Comparison of ENCODE assay signal across 11 mouse cellular contexts in the genomic region with DNA sequence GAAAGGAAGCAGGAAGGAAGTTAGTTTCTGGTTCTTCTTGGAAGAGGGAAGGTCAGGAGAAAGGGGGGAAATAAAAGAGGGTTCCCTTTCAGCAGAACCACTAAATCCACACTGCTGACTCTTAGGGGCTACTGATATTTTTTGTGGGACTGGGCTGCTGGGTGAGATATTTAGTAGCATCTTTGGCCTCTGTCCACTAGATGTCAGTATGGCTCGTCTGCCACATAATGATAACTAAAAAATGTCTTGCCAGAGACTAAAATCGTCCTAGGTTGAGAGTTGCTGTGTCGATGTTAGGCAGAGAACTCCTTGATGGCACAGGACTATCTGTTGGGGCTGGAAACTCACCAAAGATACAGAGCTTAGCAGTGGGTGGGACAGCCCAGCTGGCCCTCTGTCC. TPM values are rescaled to one million over a fixed set of nuclear protein-coding genes. Genes with fewer than 3 reads are reported as not detected.
DNase-seq lines count a peak whose midpoint lies in the region; ATAC-seq and TF ChIP-seq lines count a peak whose summit lies in the region.
"Had no signal": no experiment of that assay in that cellular context is flagged by ENCODE, and none has a peak within 500 bp of the region (broad histone marks: within the 10 kb centered on the region; RNA-seq: fewer than 3 reads in every experiment).

No protein-coding gene starts in this region.

- no peak for ATAC-seq in lung, postnatal 0 days

- DNase-seq in gastrocnemius, adult 2 months: no peak
- DNase-seq in gastrocnemius, postnatal 14 days: no peak
- DNase-seq in lung, postnatal 0 days (ENCODE audit: low spot score): peak; percentile 43
- no peak for DNase-seq in lung, postnatal 36 days
- DNase-seq in ZHBTc4 (ENCODE audit: low read depth, low spot score): peak; percentile 52
- DNase-seq in mesoderm, embryonic 11.5 days (ENCODE audit: low read depth, low spot score): peak; percentile 31
- DNase-seq in right cerebral cortex, postnatal 25 days: no peak
- DNase-seq in spleen, postnatal 4 days (ENCODE audit: low spot score in 2 of 2): no peak

- TF ChIP-seq EP300 in lung, postnatal 0 days (IDR thresholded peaks at IDR 0.05): no peak

- H3K9ac ChIP-seq in lung, postnatal 0 days (replicated peaks; ENCODE audit: low read depth): no peak overlapping the region

- peak; percentile 52 for TF ChIP-seq CTCF in gastrocnemius, adult 2 months (IDR thresholded peaks at IDR 0.05)
- TF ChIP-seq CTCF in lung, postnatal 0 days (IDR thresholded peaks at IDR 0.05): peak; percentile 68

- no peak overlapping the region for H3K4me3 ChIP-seq in gastrocnemius, adult 2 months
- H3K4me3 ChIP-seq in lung, postnatal 0 days (ENCODE audit: low read depth, low read length): no peak overlapping the region
- H3K4me3 ChIP-seq: megakaryocyte, embryonic 14.5 days had no signal

- intact Hi-C loops in gastrocnemius, adult 2 months (cut with DNase I): no loop called here
- intact Hi-C loops in gastrocnemius, postnatal 14 days (cut with DNase I; ENCODE audit: low total_unique reads): no loop called here

- 3% methylated on average over 3 of the region's 3 CpGs for WGBS in lung, postnatal 0 days

- no peaks in the 10 kb centered on the region for H3K27me3 ChIP-seq in lung, postnatal 0 days (replicated peaks; ENCODE audit: insufficient read depth, low read length)

- H3K4me1 ChIP-seq in lung, postnatal 0 days (ENCODE audit: insufficient read depth, low read depth, low read length): no peaks in the 10 kb centered on the region
- H3K4me1 ChIP-seq: megakaryocyte, embryonic 14.5 days had no signal

- H3K4me2 ChIP-seq in lung, postnatal 0 days (replicated peaks; ENCODE audit: low read depth, low read length): no peak overlapping the region

- H3K27ac ChIP-seq in gastrocnemius, adult 2 months: no peak overlapping the region
- no peak overlapping the region for H3K27ac ChIP-seq in lung, postnatal 0 days (ENCODE audit: low read length)

- H3K9me3 ChIP-seq in lung, postnatal 0 days (ENCODE audit: low read length): no peaks in the 10 kb centered on the region
- H3K9me3 ChIP-seq: megakaryocyte, embryonic 14.5 days had no signal

- H3K36me3 ChIP-seq in lung, postnatal 0 days (ENCODE audit: insufficient read depth, low read length): no peaks in the 10 kb centered on the region

RNA-seq across cellular contexts. Expression of a gene that starts 14.4 kb away (rescaled TPM):
- total RNA-seq in gastrocnemius, adult 2 months (2021): not detected
- not detected for total RNA-seq in gastrocnemius, postnatal 14 days (2021)
- polyA plus RNA-seq in lung, postnatal 0 days (2015; fragmentation: Nextera tagmentation; extraction: Ambion mirVana): 18.2 and 20.4 TPM in 2 replicates

RNA-seq across cellular contexts. Expression of a gene that starts 18.5 kb away (rescaled TPM):
- total RNA-seq in gastrocnemius, adult 2 months (2021): not detected
- not detected for total RNA-seq in gastrocnemius, postnatal 14 days (2021)
- polyA plus RNA-seq in lung, postnatal 0 days (2015; fragmentation: Nextera tagmentation; extraction: Ambion mirVana): 7.3 and 7.4 TPM in 2 replicates

RNA-seq across cellular contexts. Expression of a gene that starts 46.7 kb away (rescaled TPM):
- not detected for total RNA-seq in gastrocnemius, adult 2 months (2021)
- total RNA-seq in gastrocnemius, postnatal 14 days (2021): not detected
- polyA plus RNA-seq in lung, postnatal 0 days (2015; fragmentation: Nextera tagmentation; extraction: Ambion mirVana): not detected in 2 replicates
- total RNA-seq: layer of hippocampus, postnatal 10 days had no signal
- polyA plus RNA-seq: heart, embryonic 14.5 days had no signal

RNA-seq across cellular contexts. Expression of a gene that starts 48.5 kb away (rescaled TPM):
- not detected for total RNA-seq in gastrocnemius, adult 2 months (2021)
- not detected for total RNA-seq in gastrocnemius, postnatal 14 days (2021)
- polyA plus RNA-seq in lung, postnatal 0 days (2015; fragmentation: Nextera tagmentation; extraction: Ambion mirVana): not detected in 2 replicates
- total RNA-seq: layer of hippocampus, postnatal 10 days had no signal
- polyA plus RNA-seq: heart, embryonic 14.5 days had no signal

Comparison
In these comparisons a context has a peak if more than half of its experiments do, and no peak if none do; other contexts are left out.
1. DNase-seq: peak in lung, postnatal 0 days (single experiment), ZHBTc4 (single experiment) and mesoderm, embryonic 11.5 days (single experiment); none in gastrocnemius, adult 2 months (single experiment), gastrocnemius, postnatal 14 days (single experiment), lung, postnatal 36 days (single experiment), right cerebral cortex, postnatal 25 days (single experiment) and spleen, postnatal 4 days (0 of 2).